Mouse (Mus musculus): ENCODE measurements around the gene Kdm5c. TPM values are rescaled to one million over a fixed set of nuclear protein-coding genes. Genes with fewer than 3 reads are reported as not detected.

Gene Kdm5c
- 31.9 and 37.4 TPM in 2 replicates for polyA plus RNA-seq (2014; fragmentation: Nextera tagmentation; extraction: Ambion mirVana)

DNA sequence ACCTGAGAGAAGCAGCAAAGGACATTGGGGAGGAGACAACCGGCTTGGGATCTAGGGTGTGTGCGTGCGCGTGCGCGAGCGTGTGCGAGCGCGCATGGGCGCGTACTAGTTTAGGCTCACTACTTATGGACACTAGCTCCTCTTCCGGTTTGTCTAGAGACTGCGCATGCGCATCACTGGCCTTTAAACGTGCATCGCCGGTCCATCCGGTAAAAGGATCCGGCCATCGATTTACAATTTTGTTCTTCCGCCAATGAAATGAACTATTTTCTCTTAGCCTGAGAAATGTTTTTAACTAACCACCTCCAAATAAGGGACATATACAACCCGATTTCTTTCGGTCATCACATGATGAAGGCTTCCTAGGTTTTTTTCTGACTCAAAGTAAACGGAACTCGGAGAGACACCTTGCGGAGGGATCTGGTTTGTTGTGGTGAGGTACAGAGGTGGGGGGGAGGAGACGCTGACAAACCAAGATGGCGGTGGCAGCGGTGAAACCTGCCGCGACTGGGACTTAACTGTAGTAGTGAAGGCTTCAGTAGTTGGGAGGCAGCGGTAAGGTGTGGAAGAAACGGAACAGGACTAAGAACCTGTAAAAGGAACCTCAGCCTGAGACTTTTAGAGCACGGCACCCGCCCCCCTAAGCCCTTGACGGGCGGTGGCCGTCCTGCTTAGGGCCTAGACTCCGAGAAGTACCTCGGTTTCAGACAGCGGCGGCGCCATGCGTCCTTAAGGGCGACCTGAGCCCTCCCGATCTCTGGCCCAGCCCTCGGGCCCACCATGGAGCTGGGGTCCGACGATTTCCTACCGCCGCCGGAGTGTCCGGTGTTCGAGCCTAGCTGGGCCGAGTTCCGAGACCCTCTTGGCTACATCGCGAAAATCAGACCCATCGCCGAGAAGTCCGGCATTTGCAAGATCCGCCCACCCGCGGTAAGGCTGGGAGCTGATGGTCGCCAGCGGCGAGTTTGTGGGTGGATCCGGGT lies at the start of gene Kdm5c:
Gene Kdm5c, plus strand, starts transcription at position 240 of the 983 bp plus-strand sequence.
- peak; percentile 93 for DNase-seq (ENCODE audit: low spot score)
- peaks cover 11% of the 10 kb centered on the region for H3K4me1 ChIP-seq (replicated peaks; ENCODE audit: control insufficient read depth, insufficient read depth, low read length)
- H3K27me3 ChIP-seq (replicated peaks; ENCODE audit: control insufficient read depth, insufficient read depth, low read length) = no peaks in the 10 kb centered on the region
- H3K4me3 ChIP-seq (ENCODE audit: low read depth, low read length) = peak within 1 kb of the TSS; percentile 90
- H3K9ac ChIP-seq (ENCODE audit: low read length) = peak within 1 kb of the TSS; percentile 92
- H3K36me3 ChIP-seq (ENCODE audit: control insufficient read depth, insufficient read depth, low read length) = peaks cover 9% of the 10 kb centered on the region
- ATAC-seq (replicated peaks; ENCODE audit: low FRiP score, low TSS enrichment, low read depth) = peak; percentile 97
- H3K4me2 ChIP-seq (ENCODE audit: low read length) = peak within 1 kb of the TSS; percentile 82
- H3K27ac ChIP-seq (ENCODE audit: low read depth) = peak within 1 kb of the TSS; percentile 64
- under 1% methylated on average over 69 of the region's 69 CpGs for WGBS
- no peaks in the 10 kb centered on the region for H3K9me3 ChIP-seq (ENCODE audit: control insufficient read depth, low read length)

DNA sequence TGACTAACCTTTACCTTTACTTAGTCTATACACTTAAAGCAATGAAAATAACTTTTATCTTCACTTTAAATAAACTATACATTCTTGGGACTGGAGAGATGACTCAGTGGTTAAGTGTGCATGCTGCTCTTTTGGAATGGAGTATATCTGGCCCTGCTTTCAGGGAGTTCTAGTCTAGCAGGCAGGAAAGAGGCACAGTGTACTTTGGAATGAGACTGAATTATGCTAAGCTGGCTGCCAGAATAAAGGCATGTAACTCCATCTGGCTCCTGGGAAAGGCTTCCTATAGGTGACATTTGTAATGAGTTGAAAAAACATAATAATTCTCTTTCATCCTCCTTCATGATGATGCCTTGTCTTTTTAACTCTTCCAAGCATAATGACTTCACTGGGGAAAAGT lies 45.7 kb upstream of the Kdm5c start:
- peaks cover 31% of the 10 kb centered on the region for H3K27me3 ChIP-seq (replicated peaks; ENCODE audit: control insufficient read depth, insufficient read depth, low read length)

DNA sequence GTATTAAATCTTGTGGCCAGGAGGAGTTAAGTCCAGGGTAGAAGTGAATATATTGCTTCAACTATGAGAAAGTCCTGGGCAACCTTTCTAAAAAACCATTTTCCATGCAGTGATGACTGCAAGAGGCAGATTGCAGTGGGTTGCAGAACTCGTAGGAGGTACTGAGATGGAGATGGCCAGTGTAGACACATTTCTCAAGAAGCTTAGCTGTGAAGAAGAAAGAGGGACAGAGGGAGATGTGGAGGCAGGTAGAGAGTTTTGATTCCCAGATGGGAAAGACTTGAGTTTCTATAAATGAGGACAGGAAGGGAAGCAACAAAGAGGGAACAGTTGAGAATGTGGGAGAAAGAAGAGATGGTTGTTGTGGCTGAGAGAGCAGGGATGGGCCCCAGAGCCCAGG lies 41.6 kb upstream of the Kdm5c start:
- Histone ChIP-seq H3K4me2 (ENCODE audit: low read length) (no peak overlapping the region), H3K27me3 (replicated peaks; ENCODE audit: control insufficient read depth, insufficient read depth, low read length) (peaks cover 42% of the 10 kb centered on the region), H3K27ac (ENCODE audit: low read depth) (no peak overlapping the region), H3K9ac (ENCODE audit: low read length) (no peak overlapping the region), H3K4me1 (replicated peaks; ENCODE audit: control insufficient read depth, insufficient read depth, low read length) (no peaks in the 10 kb centered on the region), H3K36me3 (ENCODE audit: control insufficient read depth, insufficient read depth, low read length) (no peaks in the 10 kb centered on the region), H3K4me3 (ENCODE audit: low read depth, low read length) (no peak overlapping the region), H3K9me3 (ENCODE audit: control insufficient read depth, low read length) (no peaks in the 10 kb centered on the region)
- ATAC-seq (replicated peaks; ENCODE audit: low FRiP score, low TSS enrichment, low read depth) (no peak), DNase-seq (ENCODE audit: low spot score) (no peak)
- 95% methylated on average over 1 of the region's 1 CpGs for WGBS

More for the DNA sequence above, 45.7 kb upstream of the Kdm5c start:
- Histone ChIP-seq H3K4me2 (ENCODE audit: low read length) (no peak overlapping the region), H3K27ac (ENCODE audit: low read depth) (no peak overlapping the region), H3K4me3 (ENCODE audit: low read depth, low read length) (no peak overlapping the region), H3K9ac (ENCODE audit: low read length) (no peak overlapping the region), H3K4me1 (replicated peaks; ENCODE audit: control insufficient read depth, insufficient read depth, low read length) (no peaks in the 10 kb centered on the region), H3K9me3 (ENCODE audit: control insufficient read depth, low read length) (no peaks in the 10 kb centered on the region), H3K36me3 (ENCODE audit: control insufficient read depth, insufficient read depth, low read length) (no peaks in the 10 kb centered on the region)
- ATAC-seq (replicated peaks; ENCODE audit: low FRiP score, low TSS enrichment, low read depth) (no peak), DNase-seq (ENCODE audit: low spot score) (no peak)

- Histone ChIP-seq H3K9ac (ENCODE audit: low read length) (no peak overlapping the region), H3K36me3 (ENCODE audit: control insufficient read depth, insufficient read depth, low read length) (no peaks in the 10 kb centered on the region), H3K4me3 (ENCODE audit: low read depth, low read length) (no peak overlapping the region), H3K9me3 (ENCODE audit: control insufficient read depth, low read length) (no peaks in the 10 kb centered on the region), H3K27ac (ENCODE audit: low read depth) (no peak overlapping the region), H3K4me2 (ENCODE audit: low read length) (no peak overlapping the region), H3K27me3 (replicated peaks; ENCODE audit: control insufficient read depth, insufficient read depth, low read length) (peaks cover 30% of the 10 kb centered on the region), H3K4me1 (replicated peaks; ENCODE audit: control insufficient read depth, insufficient read depth, low read length) (no peaks in the 10 kb centered on the region)
- ATAC-seq (replicated peaks; ENCODE audit: low FRiP score, low TSS enrichment, low read depth) = no peak
- WGBS = 76% methylated on average over 1 of the region's 1 CpGs
- DNase-seq (ENCODE audit: low spot score) = no peak
These were observed 34.8 kb upstream of the Kdm5c start for GRCm38 (mm10) chrX:152197814-152198648.

GRCm38 (mm10) chrX:152201737-152202421 lies 30.9 kb upstream of the Kdm5c start:
- Histone ChIP-seq H3K4me3 (ENCODE audit: low read depth, low read length) (no peak overlapping the region), H3K27ac (ENCODE audit: low read depth) (no peak overlapping the region), H3K9ac (ENCODE audit: low read length) (no peak overlapping the region), H3K4me1 (replicated peaks; ENCODE audit: control insufficient read depth, insufficient read depth, low read length) (no peaks in the 10 kb centered on the region), H3K4me2 (ENCODE audit: low read length) (no peak overlapping the region), H3K9me3 (ENCODE audit: control insufficient read depth, low read length) (no peaks in the 10 kb centered on the region), H3K36me3 (ENCODE audit: control insufficient read depth, insufficient read depth, low read length) (no peaks in the 10 kb centered on the region), H3K27me3 (replicated peaks; ENCODE audit: control insufficient read depth, insufficient read depth, low read length) (peaks cover 30% of the 10 kb centered on the region)
- no peak for ATAC-seq (replicated peaks; ENCODE audit: low FRiP score, low TSS enrichment, low read depth)
- DNase-seq (ENCODE audit: low spot score) = no peak
- WGBS = 23% methylated on average over 4 of the region's 4 CpGs

DNA sequence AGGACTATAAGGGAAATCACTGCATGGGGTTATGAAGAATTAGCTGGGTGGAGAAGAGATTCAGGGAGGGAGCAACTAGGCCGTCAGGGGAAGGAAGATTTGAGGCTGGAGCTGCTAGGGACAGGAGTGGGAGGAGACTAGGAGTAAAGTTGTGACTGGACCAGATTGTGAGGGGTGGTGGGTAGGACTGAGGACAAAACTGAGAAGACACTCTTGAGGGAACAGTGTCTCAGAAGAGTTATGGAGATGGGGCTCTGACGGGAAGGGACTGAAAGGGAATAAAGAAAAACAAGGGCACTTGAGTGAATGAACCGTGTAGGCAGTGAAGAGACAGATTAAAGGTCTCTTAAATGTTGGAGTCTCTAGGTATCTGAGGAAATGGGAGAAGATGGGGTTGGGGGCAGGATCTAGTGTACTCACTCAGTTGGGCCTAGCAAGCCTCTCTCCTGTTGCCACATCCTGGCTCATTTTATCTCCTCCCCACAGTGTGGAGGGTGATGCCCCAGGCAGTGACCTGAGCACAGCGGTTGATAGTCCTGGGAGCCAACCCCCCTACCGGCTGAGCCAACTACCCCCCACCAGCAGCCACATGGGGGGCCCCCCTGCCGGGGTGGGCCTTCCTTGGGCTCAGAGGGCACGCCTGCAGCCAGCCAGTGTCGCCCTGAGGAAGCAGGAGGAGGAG lies 30.3 kb upstream of the Kdm5c start:
- no peak overlapping the region for H3K9ac ChIP-seq (ENCODE audit: low read length)

DNA sequence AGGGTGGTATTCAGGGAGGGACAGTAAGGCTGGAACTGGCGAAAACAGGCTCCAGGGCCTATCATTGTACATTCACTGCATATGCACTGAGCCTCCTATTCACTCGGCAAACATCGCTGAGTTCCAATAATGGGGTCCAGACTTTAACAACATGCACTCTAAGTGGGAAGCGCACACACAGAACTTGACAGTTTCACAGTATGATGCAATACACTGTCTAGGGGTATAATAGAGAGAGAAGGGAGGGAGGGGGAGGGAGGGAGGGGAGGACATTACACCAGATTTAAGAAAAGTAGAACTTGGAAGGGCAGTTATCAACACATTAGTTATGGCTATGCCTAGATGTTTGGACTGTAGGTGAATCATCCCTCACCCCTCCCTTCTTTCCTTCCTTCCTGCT lies 29.6 kb upstream of the Kdm5c start:
- WGBS = 86% methylated on average over 4 of the region's 4 CpGs
- H3K27me3 ChIP-seq (replicated peaks; ENCODE audit: control insufficient read depth, insufficient read depth, low read length) = peaks cover 32% of the 10 kb centered on the region
- H3K4me1 ChIP-seq (replicated peaks; ENCODE audit: control insufficient read depth, insufficient read depth, low read length) = no peaks in the 10 kb centered on the region
- H3K36me3 ChIP-seq (ENCODE audit: control insufficient read depth, insufficient read depth, low read length) = no peaks in the 10 kb centered on the region
- H3K9ac ChIP-seq (ENCODE audit: low read length) = no peak overlapping the region
- H3K9me3 ChIP-seq (ENCODE audit: control insufficient read depth, low read length) = no peaks in the 10 kb centered on the region
- H3K27ac ChIP-seq (ENCODE audit: low read depth) = no peak overlapping the region
- H3K4me3 ChIP-seq (ENCODE audit: low read depth, low read length) = no peak overlapping the region
- DNase-seq (ENCODE audit: low spot score) (no peak), ATAC-seq (replicated peaks; ENCODE audit: low FRiP score, low TSS enrichment, low read depth) (no peak)
- no peak overlapping the region for H3K4me2 ChIP-seq (ENCODE audit: low read length)

More for the DNA sequence above, 30.3 kb upstream of the Kdm5c start:
- Histone ChIP-seq H3K4me3 (ENCODE audit: low read depth, low read length) (no peak overlapping the region), H3K27ac (ENCODE audit: low read depth) (no peak overlapping the region), H3K27me3 (replicated peaks; ENCODE audit: control insufficient read depth, insufficient read depth, low read length) (peaks cover 31% of the 10 kb centered on the region), H3K4me1 (replicated peaks; ENCODE audit: control insufficient read depth, insufficient read depth, low read length) (no peaks in the 10 kb centered on the region), H3K4me2 (ENCODE audit: low read length) (no peak overlapping the region), H3K36me3 (ENCODE audit: control insufficient read depth, insufficient read depth, low read length) (no peaks in the 10 kb centered on the region), H3K9me3 (ENCODE audit: control insufficient read depth, low read length) (no peaks in the 10 kb centered on the region)
- ATAC-seq (replicated peaks; ENCODE audit: low FRiP score, low TSS enrichment, low read depth) = no peak
- 41% methylated on average over 8 of the region's 8 CpGs for WGBS
- DNase-seq (ENCODE audit: low spot score) = no peak

DNA sequence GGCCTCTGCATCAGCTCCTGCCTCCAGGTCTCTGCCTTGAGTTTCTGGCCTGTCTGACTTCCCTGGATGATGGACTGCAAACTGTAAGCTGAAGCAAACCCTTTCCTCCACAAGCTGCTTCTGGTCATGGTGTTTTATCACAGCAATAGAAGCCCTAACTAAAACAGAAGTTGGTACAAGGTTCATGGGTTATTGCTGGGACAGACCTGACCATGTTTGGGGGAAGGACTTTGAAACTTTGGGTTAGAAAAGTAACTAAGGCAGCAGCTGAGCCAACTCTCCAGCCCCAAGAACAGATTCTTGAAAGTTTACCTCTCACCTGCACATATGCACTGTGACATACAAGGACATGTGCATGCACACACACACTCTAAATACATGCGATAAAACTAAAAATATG lies 27.3 kb upstream of the Kdm5c start:
- peaks cover 35% of the 10 kb centered on the region; the same call in 1 of the 2 replicates for H3K27me3 ChIP-seq (replicated peaks; ENCODE audit: control insufficient read depth, insufficient read depth, low read length)
- ATAC-seq (replicated peaks; ENCODE audit: low FRiP score, low TSS enrichment, low read depth) (no peak), DNase-seq (ENCODE audit: low spot score) (no peak)
- H3K27ac ChIP-seq (ENCODE audit: low read depth) = no peak overlapping the region
- no peaks in the 10 kb centered on the region for H3K4me1 ChIP-seq (replicated peaks; ENCODE audit: control insufficient read depth, insufficient read depth, low read length)
- no peak overlapping the region for H3K4me3 ChIP-seq (ENCODE audit: low read depth, low read length)
- H3K9ac ChIP-seq (ENCODE audit: low read length) = no peak overlapping the region
- no peaks in the 10 kb centered on the region for H3K9me3 ChIP-seq (ENCODE audit: control insufficient read depth, low read length)
- 92% methylated on average over 1 of the region's 1 CpGs for WGBS
- no peaks in the 10 kb centered on the region for H3K36me3 ChIP-seq (ENCODE audit: control insufficient read depth, insufficient read depth, low read length)
- H3K4me2 ChIP-seq (ENCODE audit: low read length) = no peak overlapping the region
